Mouse (Mus musculus): ENCODE results near the gene AL731706.1. TPM values are rescaled to one million over a fixed set of nuclear protein-coding genes. Genes with fewer than 3 reads are reported as not detected.

AL731706.1 gene
- polyA plus RNA-seq, 1 experiment from 2014 or later = 28.2 TPM

- H3K4me3 ChIP-seq (replicated peaks) = no peak overlapping the region
- no peaks in the 10 kb centered on the region for H3K4me1 ChIP-seq (replicated peaks)
- H3K4me2 ChIP-seq = no peak overlapping the region
- H3K36me3 ChIP-seq = no peaks in the 10 kb centered on the region
- no peaks in the 10 kb centered on the region for H3K9me3 ChIP-seq
- 97% methylated on average over 1 of the region's 1 CpGs for WGBS
- no peaks in the 10 kb centered on the region for H3K27me3 ChIP-seq
- H3K9ac ChIP-seq (replicated peaks) = no peak overlapping the region
- H3K27ac ChIP-seq = no peak overlapping the region
- ATAC-seq (ENCODE audit: insufficient number of reproducible peaks, insufficient read depth, low FRiP score, low TSS enrichment, low read depth) = no peak
Measured at GRCm38 (mm10) chr2:136834715-136835075, 56.5 kb downstream of the AL731706.1 start.

GRCm38 (mm10) chr2:136833976-136834714 lies 57.0 kb downstream of the AL731706.1 start:
- Histone ChIP-seq H3K27ac (no peak overlapping the region), H3K36me3 (no peaks in the 10 kb centered on the region), H3K4me1 (replicated peaks) (no peaks in the 10 kb centered on the region), H3K4me2 (no peak overlapping the region), H3K9ac (replicated peaks) (no peak overlapping the region), H3K4me3 (replicated peaks) (no peak overlapping the region), H3K9me3 (no peaks in the 10 kb centered on the region), H3K27me3 (no peaks in the 10 kb centered on the region)
- no peak for ATAC-seq (ENCODE audit: insufficient number of reproducible peaks, insufficient read depth, low FRiP score, low TSS enrichment, low read depth)
- 80% methylated on average over 3 of the region's 3 CpGs for WGBS

- no peaks in the 10 kb centered on the region for H3K4me1 ChIP-seq (replicated peaks)
- H3K4me2 ChIP-seq = no peak overlapping the region
- WGBS = 48% methylated on average over 3 of the region's 3 CpGs
- no peak overlapping the region for H3K9ac ChIP-seq (replicated peaks)
- no peak overlapping the region for H3K27ac ChIP-seq
- no peaks in the 10 kb centered on the region for H3K36me3 ChIP-seq
- no peaks in the 10 kb centered on the region for H3K27me3 ChIP-seq
- no peak for ATAC-seq (ENCODE audit: insufficient number of reproducible peaks, insufficient read depth, low FRiP score, low TSS enrichment, low read depth)
- no peaks in the 10 kb centered on the region for H3K9me3 ChIP-seq
- H3K4me3 ChIP-seq (replicated peaks) = no peak overlapping the region
Measured at GRCm38 (mm10) chr2:136832936-136833335, 58.3 kb downstream of the AL731706.1 start.

Other genes with a start within 250 kb of the AL731706.1 start
- 0.31 and 0.47 TPM in 2 replicates for gene Snap25, start 177.9 kb downstream of the AL731706.1 start, polyA plus RNA-seq (2016; fragmentation: Nextera tagmentation; extraction: Ambion mirVana)
- 26.8 and 28.0 TPM in 2 replicates for gene AL731706.2, start 5.7 kb downstream of the AL731706.1 start, polyA plus RNA-seq (2016; fragmentation: Nextera tagmentation; extraction: Ambion mirVana)
- 8.8 and 9.0 TPM in 2 replicates for gene Slx4ip, start 171 bp downstream of the AL731706.1 start, polyA plus RNA-seq (2016; fragmentation: Nextera tagmentation; extraction: Ambion mirVana)
- 12.0 and 13.1 TPM in 2 replicates for gene Mkks, start within 50 bp of the AL731706.1 start, polyA plus RNA-seq (2016; fragmentation: Nextera tagmentation; extraction: Ambion mirVana)
- gene Jag1, start 225.3 kb upstream of the AL731706.1 start, polyA plus RNA-seq (2016; fragmentation: Nextera tagmentation; extraction: Ambion mirVana) = 23.3 and 26.5 TPM in 2 replicates